Mouse (Mus musculus) olfactory bulb, adult 2 months (tissue): ENCODE results near the gene Anxa4.

Source experiments
- CTCF ChIP-seq: fragments of 200-500 bp; IDR thresholded peaks from 2 replicates; pipeline ENCODE4 v1.5.1; 2012; ENCODE audit warnings: low read depth, mild to moderate bottlenecking, low read length, moderate library complexity; ENCODE audit not compliant: insufficient read depth
- POLR2A ChIP-seq: fragments of 200-500 bp; IDR thresholded peaks from 2 replicates; pipeline ENCODE4 v1.6.1; 2012; ENCODE audit warnings: mild to moderate bottlenecking, low read depth, low read length, moderate library complexity; ENCODE audit not compliant: insufficient read depth

DNA sequence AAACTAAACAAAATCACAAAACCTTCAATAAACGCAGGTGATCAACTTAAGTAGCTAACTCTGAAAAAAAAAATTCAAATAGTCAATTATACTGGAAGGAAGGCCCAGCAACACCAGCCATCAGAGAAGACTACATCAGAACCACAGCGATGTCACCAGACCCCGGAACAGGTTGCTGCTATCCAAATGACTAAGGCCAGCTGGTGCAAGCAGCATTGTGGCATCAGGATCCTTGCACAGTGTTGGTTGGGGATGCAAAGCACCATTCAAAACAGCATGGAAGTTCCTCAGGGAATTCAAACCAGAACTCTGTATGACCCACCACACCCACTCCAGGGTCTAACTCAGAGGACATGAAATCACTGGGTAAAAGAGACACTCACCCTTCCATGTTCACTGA is 6.8 kb downstream of the Anxa4 start:
- no peak for TF ChIP-seq POLR2A
- no peak for TF ChIP-seq CTCF
